Mouse (Mus musculus) limb, embryonic 13.5 days (tissue): Measurements from ENCODE around the gene Tmem63a. TPM values are rescaled to one million over a fixed set of nuclear protein-coding genes. Genes with fewer than 3 reads are reported as not detected.

Experiments used
- ATAC-seq: fragments of 200-750 bp; cut with Nextera tagmentation; 2 replicates; pipeline ENCODE4 v1.8.0; 2017; ENCODE audit warnings: low read depth, moderate number of reproducible peaks, moderate TSS enrichment; ENCODE audit not compliant: low FRiP score
- H3K27ac ChIP-seq: fragments of 300-500 bp; sonication (generic); 2 replicates; pipeline ENCODE4 v1.5.1; 2015; ENCODE audit warnings: inconsistent platforms, mild to moderate bottlenecking, moderate library complexity
- H3K27me3 ChIP-seq: fragments of 300-500 bp; sonication (generic); 2 replicates; pipeline ENCODE4 v1.6.1; 2015; ENCODE audit warnings: mild to moderate bottlenecking, inconsistent platforms
- H3K36me3 ChIP-seq: fragments of 300-500 bp; sonication (generic); 2 replicates; pipeline ENCODE4 v1.6.1; 2015; ENCODE audit warnings: inconsistent platforms, mild to moderate bottlenecking, moderate library complexity
- H3K4me1 ChIP-seq: fragments of 300-500 bp; sonication (generic); 2 replicates; pipeline ENCODE4 v1.6.1; 2015; ENCODE audit warnings: inconsistent platforms
- H3K4me2 ChIP-seq: fragments of 300-500 bp; sonication (generic); replicated peaks from 2 replicates; pipeline ENCODE4 v1.6.1; 2015; ENCODE audit warnings: inconsistent platforms, mild to moderate bottlenecking, moderate library complexity
- H3K4me3 ChIP-seq: fragments of 300-500 bp; sonication (generic); 2 replicates; pipeline ENCODE4 v1.5.1; 2015; ENCODE audit warnings: moderate library complexity, mild to moderate bottlenecking, inconsistent platforms
- H3K9ac ChIP-seq: fragments of 300-500 bp; sonication (generic); 2 replicates; pipeline ENCODE4 v1.6.1; 2015; ENCODE audit warnings: mild to moderate bottlenecking, inconsistent platforms
- H3K9me3 ChIP-seq: fragments of 300-500 bp; sonication (generic); 2 replicates; pipeline ENCODE4 v1.6.1; 2016; ENCODE audit warnings: inconsistent platforms
- WGBS: fragments of 180-500 bp; shearing (Covaris S2); methylation state at CpG from one replicate; pipeline ENCODE4 v1.1.7; 2015; 5-methylcytosine and 5-hydroxymethylcytosine counted together
- polyA plus RNA-seq: library from polyadenylated mRNA; unstranded; fragments of >200 nt; fragmentation: Nextera tagmentation; extraction: Ambion mirVana; gene quantifications from 2 replicates; pipeline ENCODE4 v1.2.1, GENCODE M21; 2015

Gene Tmem63a
- polyA plus RNA-seq, 1 experiment from 2014 or later = 17.7 TPM

- ATAC-seq = no peak
- H3K27ac ChIP-seq = no peak overlapping the region
- peaks cover 6% of the 10 kb centered on the region; the same call in 1 of the 2 replicates for H3K27me3 ChIP-seq
- no peak overlapping the region for H3K9ac ChIP-seq
- H3K4me1 ChIP-seq = peaks cover 26% of the 10 kb centered on the region
- no peak overlapping the region for H3K4me2 ChIP-seq
- no peaks in the 10 kb centered on the region for H3K36me3 ChIP-seq
- no peak overlapping the region for H3K4me3 ChIP-seq
- H3K9me3 ChIP-seq = no peaks in the 10 kb centered on the region
Observed at GRCm38 (mm10) chr1:181015558-181015957, 73.4 kb downstream of the Tmem63a start.

GRCm38 (mm10) chr1:181016045-181016444, 73.9 kb downstream of the Tmem63a start:
- Histone ChIP-seq H3K4me2 (peak overlapping the region; percentile 96), H3K9me3 (no peaks in the 10 kb centered on the region), H3K9ac (no peak overlapping the region), H3K4me3 (no peak overlapping the region), H3K27ac (no peak overlapping the region), H3K4me1 (peaks cover 25% of the 10 kb centered on the region), H3K36me3 (no peaks in the 10 kb centered on the region), H3K27me3 (peaks cover 6% of the 10 kb centered on the region; the same call in 1 of the 2 replicates)
- WGBS = 72% methylated on average over 4 of the region's 4 CpGs
- ATAC-seq = no peak

- Histone ChIP-seq H3K27ac (peak overlapping the region; percentile 44; the same call in 1 of the 2 replicates), H3K9me3 (no peaks in the 10 kb centered on the region), H3K4me2 (peak overlapping the region; percentile 96), H3K9ac (peak overlapping the region; percentile 60), H3K36me3 (no peaks in the 10 kb centered on the region), H3K4me3 (peak overlapping the region; percentile 53), H3K4me1 (peaks cover 25% of the 10 kb centered on the region), H3K27me3 (peaks cover 6% of the 10 kb centered on the region)
- ATAC-seq = peak; percentile 54; the same call in 1 of the 2 replicates
- 3% methylated on average over 21 of the region's 21 CpGs for WGBS
Observed at GRCm38 (mm10) chr1:181016532-181017131, 74.5 kb downstream of the Tmem63a start.

GRCm38 (mm10) chr1:181017212-181017711, 75.1 kb downstream of the Tmem63a start:
- under 1% methylated on average over 22 of the region's 22 CpGs for WGBS

GRCm38 (mm10) chr1:181017890-181018420, 75.8 kb downstream of the Tmem63a start:
- H3K4me2 ChIP-seq = peak overlapping the region; percentile 96
- H3K4me3 ChIP-seq = no peak overlapping the region
- no peak overlapping the region for H3K9ac ChIP-seq
- WGBS = 73% methylated on average over 13 of the region's 13 CpGs
- no peaks in the 10 kb centered on the region for H3K36me3 ChIP-seq
- ATAC-seq = no peak
- peaks cover 6% of the 10 kb centered on the region for H3K27me3 ChIP-seq
- no peak overlapping the region for H3K27ac ChIP-seq
- H3K4me1 ChIP-seq = peaks cover 25% of the 10 kb centered on the region
- H3K9me3 ChIP-seq = no peaks in the 10 kb centered on the region

More at GRCm38 (mm10) chr1:181017212-181017711, 75.1 kb downstream of the Tmem63a start:
- H3K36me3 ChIP-seq = no peaks in the 10 kb centered on the region
- peak; percentile 84 for ATAC-seq
- H3K27me3 ChIP-seq = peaks cover 6% of the 10 kb centered on the region
- H3K27ac ChIP-seq = peak overlapping the region; percentile 44; the same call in 1 of the 2 replicates
- H3K9ac ChIP-seq = peak overlapping the region; percentile 60
- H3K4me2 ChIP-seq = peak overlapping the region; percentile 96
- H3K4me3 ChIP-seq = peak overlapping the region; percentile 53
- H3K4me1 ChIP-seq = peaks cover 25% of the 10 kb centered on the region
- no peaks in the 10 kb centered on the region for H3K9me3 ChIP-seq

- peaks cover 6% of the 10 kb centered on the region for H3K27me3 ChIP-seq
- peaks cover 16% of the 10 kb centered on the region for H3K4me1 ChIP-seq
- WGBS = 60% methylated on average over 5 of the region's 5 CpGs
- no peak within 1 kb of the TSS for H3K4me2 ChIP-seq
- ATAC-seq = no peak
- H3K4me3 ChIP-seq = no peak within 1 kb of the TSS
- no peaks in the 10 kb centered on the region for H3K36me3 ChIP-seq
- H3K27ac ChIP-seq = no peak within 1 kb of the TSS
- no peak within 1 kb of the TSS for H3K9ac ChIP-seq
- H3K9me3 ChIP-seq = no peaks in the 10 kb centered on the region
Observed at GRCm38 (mm10) chr1:181020756-181021487, 78.8 kb downstream of the Tmem63a start, which contains the start of gene Ephx1. TSS of gene Ephx1 (minus strand) at chr1:181020904.

GRCm38 (mm10) chr1:181021488-181021865, 79.3 kb downstream of the Tmem63a start:
- H3K4me3 ChIP-seq = no peak overlapping the region
- H3K36me3 ChIP-seq = no peaks in the 10 kb centered on the region
- 70% methylated on average over 7 of the region's 7 CpGs for WGBS
- no peak overlapping the region for H3K4me2 ChIP-seq
- ATAC-seq = no peak
- no peak overlapping the region for H3K9ac ChIP-seq
- H3K27me3 ChIP-seq = peaks cover 6% of the 10 kb centered on the region
- peaks cover 11% of the 10 kb centered on the region for H3K4me1 ChIP-seq
- H3K9me3 ChIP-seq = no peaks in the 10 kb centered on the region
- no peak overlapping the region for H3K27ac ChIP-seq

- Histone ChIP-seq H3K4me1 (peaks cover 5% of the 10 kb centered on the region), H3K4me2 (no peak overlapping the region), H3K27ac (no peak overlapping the region), H3K9ac (no peak overlapping the region), H3K9me3 (no peaks in the 10 kb centered on the region), H3K36me3 (no peaks in the 10 kb centered on the region), H3K27me3 (peaks cover 6% of the 10 kb centered on the region), H3K4me3 (no peak overlapping the region)
- WGBS = 9% methylated on average over 1 of the region's 1 CpGs
- ATAC-seq = no peak
Observed at GRCm38 (mm10) chr1:181022265-181022664, 80.1 kb downstream of the Tmem63a start.

Other genes starting within 250 kb of the Tmem63a start
- 0.34 and 0.46 TPM in 2 replicates for gene Mixl1, start 245.3 kb upstream of the Tmem63a start, polyA plus RNA-seq
- 25.0 and 25.4 TPM in 2 replicates for gene Acbd3, start 216.3 kb upstream of the Tmem63a start, polyA plus RNA-seq
- 3,132 and 3,199 TPM in 2 replicates for gene H3f3a, start 128.4 kb upstream of the Tmem63a start, polyA plus RNA-seq
- gene Sde2, start 91.2 kb upstream of the Tmem63a start, polyA plus RNA-seq = 39.3 and 40.7 TPM in 2 replicates
- 0.27 TPM in 2 replicates for gene Lefty2, start 49.2 kb upstream of the Tmem63a start, polyA plus RNA-seq
- gene Pycr2, start 38.1 kb upstream of the Tmem63a start, polyA plus RNA-seq = 112 and 113 TPM in 2 replicates
- 1.8 and 2.2 TPM in 2 replicates for gene Lefty1, start 7.3 kb upstream of the Tmem63a start, polyA plus RNA-seq
- gene Ephx1, start 78.6 kb downstream of the Tmem63a start, polyA plus RNA-seq = 4.2 and 4.3 TPM in 2 replicates
- not detected in 2 replicates for gene 9130409I23Rik, start 108.9 kb downstream of the Tmem63a start, polyA plus RNA-seq
- 49.0 and 52.5 TPM in 2 replicates for gene Nvl, start 201.9 kb downstream of the Tmem63a start, polyA plus RNA-seq
- gene Cnih4, start 202.3 kb downstream of the Tmem63a start, polyA plus RNA-seq = 94.1 and 96.1 TPM in 2 replicates